Comparison of ENCODE assay signal across 29 mouse cellular contexts in the genomic region with DNA sequence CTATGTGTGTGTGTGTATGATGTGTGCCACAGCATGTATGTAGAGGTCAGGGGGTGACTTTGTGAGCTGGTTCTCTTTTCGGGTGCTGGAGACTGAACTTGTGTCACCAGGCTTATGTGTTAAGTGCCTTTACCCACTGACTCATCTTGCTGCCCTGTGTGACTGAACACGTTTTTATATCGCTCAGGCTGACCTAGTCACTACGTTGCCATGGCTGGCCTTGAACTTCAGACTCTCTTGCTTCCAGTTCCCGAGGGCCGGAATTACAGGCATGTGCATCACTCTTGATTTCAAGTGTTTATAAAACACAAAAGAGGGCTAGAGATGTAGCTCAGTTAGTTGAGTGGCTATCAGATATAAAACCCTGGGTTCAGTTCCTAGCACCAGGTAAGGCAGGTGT. TPM values are rescaled to one million over a fixed set of nuclear protein-coding genes. Genes with fewer than 3 reads are reported as not detected.
"Had no signal": no experiment of that assay in that cellular context is flagged by ENCODE, and none has a peak within 500 bp of the region (broad histone marks: within the 10 kb centered on the region; RNA-seq: fewer than 3 reads in every experiment).

No protein-coding gene starts in this region.

- H3K27ac ChIP-seq: gastrocnemius, adult 2 months; heart, embryonic 10.5 days; hindbrain, embryonic 10.5 days; hindbrain, embryonic 12.5 days; hindbrain, embryonic 14.5 days; intestine, embryonic 15.5 days; kidney, embryonic 15.5 days; kidney, postnatal 0 days; limb, embryonic 13.5 days; limb, embryonic 15.5 days; liver, embryonic 12.5 days; liver, embryonic 14.5 days had no signal

- ATAC-seq: hindbrain, embryonic 16.5 days; inflammation-experienced regulatory T-cells, adult 6 months; intestine, embryonic 15.5 days; intestine, postnatal 0 days; liver, embryonic 12.5 days had no signal

- DNase-seq: gastrocnemius, adult 2 months; gastrocnemius, postnatal 10 days; gastrocnemius, postnatal 25 days; heart, adult 18-20 months; heart, postnatal 10 days; heart, postnatal 4 days; kidney, adult 2 months; kidney, adult 9 months; kidney, postnatal 14 days; kidney, postnatal 36 days; layer of hippocampus, adult 9-11 months; layer of hippocampus, postnatal 36 days; left cerebral cortex, postnatal 4 days had no signal

- H3K4me3 ChIP-seq: gastrocnemius, adult 2 months; heart, embryonic 10.5 days; heart, embryonic 12.5 days; hindbrain, embryonic 10.5 days; hindbrain, embryonic 12.5 days; intestine, embryonic 15.5 days; kidney, embryonic 15.5 days; limb, embryonic 13.5 days; limb, embryonic 15.5 days; liver, embryonic 12.5 days had no signal

- H3K9me3 ChIP-seq: heart, embryonic 10.5 days; heart, embryonic 12.5 days; hindbrain, embryonic 10.5 days; hindbrain, embryonic 12.5 days; intestine, embryonic 15.5 days; kidney, embryonic 15.5 days; limb, embryonic 13.5 days; limb, embryonic 15.5 days; liver, embryonic 12.5 days had no signal

- H3K9ac ChIP-seq: heart, embryonic 12.5 days; hindbrain, embryonic 12.5 days; hindbrain, embryonic 14.5 days; intestine, embryonic 15.5 days; kidney, embryonic 15.5 days; limb, embryonic 13.5 days; limb, embryonic 15.5 days; liver, embryonic 12.5 days; liver, embryonic 14.5 days had no signal

- H3K27me3 ChIP-seq: heart, embryonic 12.5 days; hindbrain, embryonic 12.5 days; intestine, embryonic 15.5 days; kidney, embryonic 15.5 days; limb, embryonic 13.5 days; limb, embryonic 15.5 days; liver, embryonic 12.5 days had no signal

- H3K4me2 ChIP-seq: heart, embryonic 12.5 days; hindbrain, embryonic 12.5 days; hindbrain, embryonic 14.5 days; intestine, embryonic 15.5 days; kidney, embryonic 15.5 days; limb, embryonic 13.5 days; limb, embryonic 15.5 days; liver, embryonic 12.5 days had no signal

- H3K36me3 ChIP-seq: heart, embryonic 10.5 days; heart, embryonic 12.5 days; hindbrain, embryonic 10.5 days; hindbrain, embryonic 12.5 days; intestine, embryonic 15.5 days; kidney, embryonic 15.5 days; limb, embryonic 13.5 days; limb, embryonic 15.5 days; liver, embryonic 12.5 days had no signal

RNA-seq across cellular contexts. Expression of gene Smpd3, which starts 43.2 kb away (rescaled TPM):
- total RNA-seq: granulocyte monocyte progenitor cell, adult 5-6 weeks had no signal
- polyA plus RNA-seq: inflammation-experienced regulatory T-cells, adult 6 months had no signal
